Mouse (Mus musculus): ENCODE data around the gene Slc39a11. TPM values are rescaled to one million over a fixed set of nuclear protein-coding genes. Genes with fewer than 3 reads are reported as not detected.

The Slc39a11 gene
- total RNA-seq, 2 experiments from 2014 or later: 17.3 to 18.5 TPM

GRCm38 (mm10) chr11:113507716-113508480, 142.0 kb downstream of the Slc39a11 start:
- no peak for DNase-seq

- no peak for DNase-seq
Measured at GRCm38 (mm10) chr11:113505551-113506160, 144.2 kb downstream of the Slc39a11 start.

- no peak for DNase-seq
Measured at GRCm38 (mm10) chr11:113504459-113505062, 145.3 kb downstream of the Slc39a11 start.

- DNase-seq: no peak
Measured at GRCm38 (mm10) chr11:113502968-113503367, 146.9 kb downstream of the Slc39a11 start.

GRCm38 (mm10) chr11:113500631-113501305, 149.1 kb downstream of the Slc39a11 start:
- DNase-seq: no peak

- DNase-seq: peak; percentile 72
Measured at GRCm38 (mm10) chr11:113498889-113499288, 151.0 kb downstream of the Slc39a11 start.

- DNase-seq: no peak
Measured at GRCm38 (mm10) chr11:113494021-113494546, 155.8 kb downstream of the Slc39a11 start.

- no peak for DNase-seq
Measured at GRCm38 (mm10) chr11:113490530-113491520, 159.1 kb downstream of the Slc39a11 start.

- DNase-seq: no peak
Measured at GRCm38 (mm10) chr11:113487603-113488335, 162.1 kb downstream of the Slc39a11 start.

GRCm38 (mm10) chr11:113484037-113484436, 165.8 kb downstream of the Slc39a11 start:
- no peak for DNase-seq

- DNase-seq: no peak
Measured at GRCm38 (mm10) chr11:113477550-113477949, 172.3 kb downstream of the Slc39a11 start.

GRCm38 (mm10) chr11:113476720-113477119, 173.2 kb downstream of the Slc39a11 start:
- no peak for DNase-seq

GRCm38 (mm10) chr11:113475491-113475890, 174.4 kb downstream of the Slc39a11 start:
- DNase-seq: no peak

- DNase-seq: no peak
Measured at GRCm38 (mm10) chr11:113473998-113474534, 175.8 kb downstream of the Slc39a11 start.

GRCm38 (mm10) chr11:113471936-113472335, 177.9 kb downstream of the Slc39a11 start:
- peak; percentile 30 for DNase-seq

GRCm38 (mm10) chr11:113469919-113470785, 179.7 kb downstream of the Slc39a11 start:
- DNase-seq: peak; percentile 23

GRCm38 (mm10) chr11:113468016-113468415, 181.9 kb downstream of the Slc39a11 start:
- DNase-seq: no peak

- no peak for DNase-seq
Measured at GRCm38 (mm10) chr11:113467313-113467811, 182.5 kb downstream of the Slc39a11 start.

GRCm38 (mm10) chr11:113460118-113460517, 189.8 kb downstream of the Slc39a11 start:
- DNase-seq: no peak
